Mouse (Mus musculus) R1 (cell line): ENCODE data around the gene Zbtb8os.
"Not testable (repeated sequence)": the region's sequence is repeated elsewhere in the genome, so short reads cannot be mapped to it uniquely, and the experiment has no call there.

ENCODE experiments used
- DNase-seq: peaks from one replicate; pipeline ENCODE4 v3.0.0-alpha.2; 2018; ENCODE audit warnings: low read depth, low spot score

Gene Zbtb8os

GRCm38 (mm10) chr4:129332846-129333245, 2.6 kb upstream of the Zbtb8os start:
- no peak for DNase-seq

- no peak for DNase-seq
These were observed 749 bp upstream of the Zbtb8os start for GRCm38 (mm10) chr4:129334677-129335215.

- DNase-seq, result peak; percentile 17
These were observed 796 bp downstream of the Zbtb8os start for GRCm38 (mm10) chr4:129336291-129336690.

- no peak for DNase-seq
These were observed 4.2 kb downstream of the Zbtb8os start for GRCm38 (mm10) chr4:129339743-129340142.

- no peak for DNase-seq
These were observed 6.4 kb downstream of the Zbtb8os start for GRCm38 (mm10) chr4:129341888-129342287.

GRCm38 (mm10) chr4:129342705-129343104, 7.2 kb downstream of the Zbtb8os start:
- no peak for DNase-seq

GRCm38 (mm10) chr4:129346481-129347154, 11.1 kb downstream of the Zbtb8os start:
- no peak for DNase-seq

GRCm38 (mm10) chr4:129350644-129351043, 15.1 kb downstream of the Zbtb8os start:
- DNase-seq, result peak; percentile 79

- DNase-seq, result peak; percentile 27
These were observed 15.6 kb downstream of the Zbtb8os start for GRCm38 (mm10) chr4:129351111-129351510.

GRCm38 (mm10) chr4:129353176-129353575, 17.7 kb downstream of the Zbtb8os start:
- peak; percentile 89 for DNase-seq

GRCm38 (mm10) chr4:129354236-129354635, 18.7 kb downstream of the Zbtb8os start:
- DNase-seq, result no peak

- no peak for DNase-seq
These were observed 22.2 kb downstream of the Zbtb8os start for GRCm38 (mm10) chr4:129357613-129358163.

- DNase-seq, result not testable (repeated sequence)
These were observed 26.7 kb downstream of the Zbtb8os start for GRCm38 (mm10) chr4:129362238-129362637.

- DNase-seq, result no peak
These were observed 27.3 kb downstream of the Zbtb8os start for GRCm38 (mm10) chr4:129362771-129363170.

GRCm38 (mm10) chr4:129363463-129363862, 28.0 kb downstream of the Zbtb8os start:
- DNase-seq, result no peak

- no peak for DNase-seq
These were observed 28.9 kb downstream of the Zbtb8os start for GRCm38 (mm10) chr4:129364379-129364778.

GRCm38 (mm10) chr4:129365224-129365623, 29.7 kb downstream of the Zbtb8os start:
- DNase-seq, result no peak

GRCm38 (mm10) chr4:129371391-129371790, 35.9 kb downstream of the Zbtb8os start:
- DNase-seq, result peak; percentile 75

GRCm38 (mm10) chr4:129373202-129373976, 37.9 kb downstream of the Zbtb8os start:
- DNase-seq, result peak; percentile 65

GRCm38 (mm10) chr4:129374219-129374755, 38.8 kb downstream of the Zbtb8os start:
- peak; percentile 84 for DNase-seq

GRCm38 (mm10) chr4:129375000-129375399, 39.5 kb downstream of the Zbtb8os start:
- peak; percentile 63 for DNase-seq

- DNase-seq, result no peak
These were observed 40.3 kb downstream of the Zbtb8os start for GRCm38 (mm10) chr4:129375821-129376220.
